Mouse (Mus musculus) liver, embryonic 12.5 days (tissue): ENCODE data around the gene Heatr1. TPM values are rescaled to one million over a fixed set of nuclear protein-coding genes. Genes with fewer than 3 reads are reported as not detected.

ENCODE experiments used
- ATAC-seq: fragments of 200-750 bp; cut with Nextera tagmentation; 2 replicates; pipeline ENCODE4 v1.8.0; 2017; ENCODE audit warnings: moderate number of reproducible peaks, mild to moderate bottlenecking, moderate library complexity
- H3K27ac ChIP-seq: fragments of 300-500 bp; sonication (generic); 2 replicates; pipeline ENCODE4 v1.5.1; 2016; ENCODE audit warnings: mild to moderate bottlenecking
- H3K27me3 ChIP-seq: fragments of 300-500 bp; sonication (generic); replicated peaks from 2 replicates; pipeline ENCODE4 v1.6.1; 2016; ENCODE audit warnings: mild to moderate bottlenecking, moderate library complexity
- H3K36me3 ChIP-seq: fragments of 300-500 bp; sonication (generic); 2 replicates; pipeline ENCODE4 v1.6.1; 2016; ENCODE audit warnings: mild to moderate bottlenecking, moderate library complexity
- H3K4me1 ChIP-seq: fragments of 300-500 bp; sonication (generic); 2 replicates; pipeline ENCODE4 v1.6.1; 2016
- H3K4me2 ChIP-seq: fragments of 300-500 bp; sonication (generic); 2 replicates; pipeline ENCODE4 v1.6.1; 2016; ENCODE audit warnings: mild to moderate bottlenecking, moderate library complexity
- H3K4me3 ChIP-seq: fragments of 300-500 bp; sonication (generic); 2 replicates; pipeline ENCODE4 v1.5.1; 2016; ENCODE audit warnings: mild to moderate bottlenecking, moderate library complexity
- H3K9ac ChIP-seq: fragments of 300-500 bp; sonication (generic); 2 replicates; pipeline ENCODE4 v1.6.1; 2016; ENCODE audit warnings: mild to moderate bottlenecking, moderate library complexity
- H3K9me3 ChIP-seq: fragments of 300-500 bp; sonication (generic); replicated peaks from 2 replicates; pipeline ENCODE4 v1.6.1; 2016; ENCODE audit warnings: mild to moderate bottlenecking, moderate library complexity
- WGBS: fragments of 180-500 bp; shearing (Covaris S2); methylation state at CpG from one replicate; pipeline ENCODE4 v1.1.7; 2016; ENCODE audit not compliant: insufficient replicate concordance; 5-methylcytosine and 5-hydroxymethylcytosine counted together
- polyA plus RNA-seq: library from polyadenylated mRNA; unstranded; fragments of >200 nt; fragmentation: Nextera tagmentation; extraction: Ambion mirVana; gene quantifications from 2 replicates; pipeline ENCODE4 v1.2.1, GENCODE M21; 2016

Gene Heatr1
- polyA plus RNA-seq, 1 experiment from 2014 or later, result 33.1 TPM

- Histone ChIP-seq H3K36me3 (peaks cover 40% of the 10 kb centered on the region), H3K4me1 (peaks cover 22% of the 10 kb centered on the region), H3K9me3 (no peaks in the 10 kb centered on the region), H3K27ac (0 out of 2 replicates have a peak overlapping the region, but pooled peaks have one; percentile 1), H3K9ac (peak overlapping the region; percentile 81), H3K4me2 (peak overlapping the region; percentile 91), H3K4me3 (peak overlapping the region; percentile 90), H3K27me3 (peaks cover 12% of the 10 kb centered on the region; the same call in 1 of the 2 replicates)
- WGBS, result under 1% methylated on average over 23 of the region's 23 CpGs
- ATAC-seq, result no peak
Observed at GRCm38 (mm10) chr13:12395571-12395970, 744 bp downstream of the Heatr1 start.

- 0 out of 2 replicates have a peak, but pooled peaks cover 4% of the 10 kb centered on the region for H3K4me1 ChIP-seq
- H3K9ac ChIP-seq, result no peak overlapping the region
- H3K36me3 ChIP-seq, result peaks cover 80% of the 10 kb centered on the region
- no peaks in the 10 kb centered on the region for H3K9me3 ChIP-seq
- ATAC-seq, result no peak
- H3K27me3 ChIP-seq, result no peaks in the 10 kb centered on the region
- H3K27ac ChIP-seq, result no peak overlapping the region
- no peak overlapping the region for H3K4me2 ChIP-seq
- H3K4me3 ChIP-seq, result no peak overlapping the region
- 75% methylated on average over 9 of the region's 9 CpGs for WGBS
Observed at GRCm38 (mm10) chr13:12408343-12409066, 13.7 kb downstream of the Heatr1 start.

GRCm38 (mm10) chr13:12412016-12412415, 17.2 kb downstream of the Heatr1 start:
- peaks cover 88% of the 10 kb centered on the region for H3K36me3 ChIP-seq
- 0 out of 2 replicates have a peak, but pooled peaks cover 4% of the 10 kb centered on the region for H3K4me1 ChIP-seq
- no peak overlapping the region for H3K27ac ChIP-seq
- H3K4me2 ChIP-seq, result no peak overlapping the region
- H3K9ac ChIP-seq, result no peak overlapping the region
- H3K9me3 ChIP-seq, result no peaks in the 10 kb centered on the region
- no peak overlapping the region for H3K4me3 ChIP-seq
- no peaks in the 10 kb centered on the region for H3K27me3 ChIP-seq
- WGBS, result 19% methylated on average over 8 of the region's 8 CpGs
- ATAC-seq, result peak; percentile 72; the same call in 1 of the 2 replicates

- H3K4me1 ChIP-seq, result no peaks in the 10 kb centered on the region
- no peak overlapping the region for H3K4me2 ChIP-seq
- no peak overlapping the region for H3K4me3 ChIP-seq
- H3K27me3 ChIP-seq, result no peaks in the 10 kb centered on the region
- H3K9ac ChIP-seq, result no peak overlapping the region
- no peak for ATAC-seq
- H3K9me3 ChIP-seq, result no peaks in the 10 kb centered on the region
- 74% methylated on average over 9 of the region's 9 CpGs for WGBS
- peaks cover 95% of the 10 kb centered on the region for H3K36me3 ChIP-seq
- H3K27ac ChIP-seq, result no peak overlapping the region
Observed at GRCm38 (mm10) chr13:12420596-12420995, 25.8 kb downstream of the Heatr1 start.

- Histone ChIP-seq H3K36me3 (peaks cover 99% of the 10 kb centered on the region), H3K27me3 (no peaks in the 10 kb centered on the region), H3K4me1 (no peaks in the 10 kb centered on the region), H3K9ac (no peak overlapping the region), H3K4me3 (no peak overlapping the region), H3K9me3 (no peaks in the 10 kb centered on the region), H3K27ac (no peak overlapping the region), H3K4me2 (no peak overlapping the region)
- 86% methylated on average over 13 of the region's 13 CpGs for WGBS
- no peak for ATAC-seq
Observed at GRCm38 (mm10) chr13:12428556-12428955, 33.7 kb downstream of the Heatr1 start.

- no peak overlapping the region for H3K9ac ChIP-seq
- H3K27me3 ChIP-seq, result no peaks in the 10 kb centered on the region
- no peak overlapping the region for H3K4me2 ChIP-seq
- 66% methylated on average over 5 of the region's 5 CpGs for WGBS
- no peak for ATAC-seq
- no peaks in the 10 kb centered on the region for H3K4me1 ChIP-seq
- H3K4me3 ChIP-seq, result no peak overlapping the region
- H3K27ac ChIP-seq, result no peak overlapping the region
- H3K9me3 ChIP-seq, result no peaks in the 10 kb centered on the region
- H3K36me3 ChIP-seq, result peaks cover 97% of the 10 kb centered on the region
Observed at GRCm38 (mm10) chr13:12433843-12434242, 39.0 kb downstream of the Heatr1 start.

- ATAC-seq, result no peak
- Histone ChIP-seq H3K4me1 (no peaks in the 10 kb centered on the region), H3K27me3 (no peaks in the 10 kb centered on the region), H3K36me3 (peaks cover 77% of the 10 kb centered on the region), H3K9me3 (no peaks in the 10 kb centered on the region), H3K9ac (no peak overlapping the region), H3K27ac (no peak overlapping the region), H3K4me3 (no peak overlapping the region), H3K4me2 (no peak overlapping the region)
- WGBS, result 84% methylated on average over 3 of the region's 3 CpGs
Observed at GRCm38 (mm10) chr13:12439586-12439985, 44.8 kb downstream of the Heatr1 start.

- no peaks in the 10 kb centered on the region for H3K4me1 ChIP-seq
- no peak overlapping the region for H3K4me3 ChIP-seq
- no peaks in the 10 kb centered on the region for H3K27me3 ChIP-seq
- WGBS, result 72% methylated on average over 6 of the region's 6 CpGs
- peaks cover 68% of the 10 kb centered on the region for H3K36me3 ChIP-seq
- no peak for ATAC-seq
- no peaks in the 10 kb centered on the region for H3K9me3 ChIP-seq
- H3K27ac ChIP-seq, result no peak overlapping the region
- no peak overlapping the region for H3K4me2 ChIP-seq
- no peak overlapping the region for H3K9ac ChIP-seq
Observed at GRCm38 (mm10) chr13:12440813-12441212, 46.0 kb downstream of the Heatr1 start.

- ATAC-seq, result no peak
- H3K27ac ChIP-seq, result no peak overlapping the region
- 80% methylated on average over 2 of the region's 2 CpGs for WGBS
- H3K4me1 ChIP-seq, result no peaks in the 10 kb centered on the region
- H3K27me3 ChIP-seq, result no peaks in the 10 kb centered on the region
- no peak overlapping the region for H3K4me2 ChIP-seq
- no peaks in the 10 kb centered on the region for H3K9me3 ChIP-seq
- no peak overlapping the region for H3K9ac ChIP-seq
- H3K4me3 ChIP-seq, result no peak overlapping the region
- peaks cover 62% of the 10 kb centered on the region for H3K36me3 ChIP-seq
Observed at GRCm38 (mm10) chr13:12442008-12442587, 47.3 kb downstream of the Heatr1 start.

GRCm38 (mm10) chr13:12453150-12453549, 58.3 kb downstream of the Heatr1 start:
- Histone ChIP-seq H3K27me3 (no peaks in the 10 kb centered on the region), H3K9me3 (no peaks in the 10 kb centered on the region), H3K9ac (no peak overlapping the region), H3K4me3 (no peak overlapping the region), H3K27ac (no peak overlapping the region), H3K4me1 (peaks cover 12% of the 10 kb centered on the region; the same call in 1 of the 2 replicates), H3K36me3 (peaks cover 64% of the 10 kb centered on the region), H3K4me2 (no peak overlapping the region)
- no peak for ATAC-seq
- WGBS, result 86% methylated on average over 14 of the region's 14 CpGs

GRCm38 (mm10) chr13:12454686-12455390, 60.0 kb downstream of the Heatr1 start:
- Histone ChIP-seq H3K4me2 (no peak overlapping the region), H3K4me1 (peaks cover 14% of the 10 kb centered on the region), H3K9me3 (no peaks in the 10 kb centered on the region), H3K27me3 (no peaks in the 10 kb centered on the region), H3K9ac (no peak overlapping the region), H3K36me3 (peaks cover 65% of the 10 kb centered on the region), H3K4me3 (no peak overlapping the region), H3K27ac (no peak overlapping the region)
- ATAC-seq, result no peak
- 71% methylated on average over 7 of the region's 7 CpGs for WGBS

GRCm38 (mm10) chr13:12456711-12457110, 61.9 kb downstream of the Heatr1 start:
- Histone ChIP-seq H3K4me1 (peaks cover 24% of the 10 kb centered on the region), H3K36me3 (peaks cover 58% of the 10 kb centered on the region), H3K4me3 (no peak overlapping the region), H3K27me3 (no peaks in the 10 kb centered on the region), H3K27ac (no peak overlapping the region), H3K9me3 (no peaks in the 10 kb centered on the region), H3K9ac (no peak overlapping the region), H3K4me2 (no peak overlapping the region)
- 77% methylated on average over 7 of the region's 7 CpGs for WGBS
- no peak for ATAC-seq
